Mouse (Mus musculus) kidney, postnatal 36 days (tissue): ENCODE measurements around the gene Hrc.
"Not testable (repeated sequence)": the region's sequence is repeated elsewhere in the genome, so short reads cannot be mapped to it uniquely, and the experiment has no call there.

Experiments used
- DNase-seq, 2 experiments: peaks; one replicate each; pipeline ENCODE4 v3.0.0; 2021 to 2022; ENCODE audit warnings: mixed read lengths in 2 of 2

The Hrc gene

DNA sequence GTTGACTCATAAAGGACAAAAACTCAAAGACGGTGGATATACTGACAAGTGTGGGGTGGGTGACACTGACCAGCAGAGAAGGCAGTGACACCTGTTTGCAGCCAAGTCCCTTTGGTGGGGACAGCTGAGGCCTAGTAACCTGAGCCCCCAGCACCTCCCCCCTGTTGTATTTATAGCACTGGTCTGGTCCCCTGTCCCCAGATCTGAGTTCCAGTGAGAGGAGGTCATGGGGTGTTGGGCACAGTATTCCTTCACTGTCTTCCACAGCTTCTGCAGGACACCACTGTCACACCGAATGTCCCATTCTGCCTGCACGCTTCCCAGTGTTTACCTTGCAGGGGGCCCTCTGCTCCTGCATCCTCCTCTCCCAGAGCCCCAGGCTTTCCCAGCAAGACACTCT, 485 bp upstream of the Hrc start:
- DNase-seq: no peak

DNA sequence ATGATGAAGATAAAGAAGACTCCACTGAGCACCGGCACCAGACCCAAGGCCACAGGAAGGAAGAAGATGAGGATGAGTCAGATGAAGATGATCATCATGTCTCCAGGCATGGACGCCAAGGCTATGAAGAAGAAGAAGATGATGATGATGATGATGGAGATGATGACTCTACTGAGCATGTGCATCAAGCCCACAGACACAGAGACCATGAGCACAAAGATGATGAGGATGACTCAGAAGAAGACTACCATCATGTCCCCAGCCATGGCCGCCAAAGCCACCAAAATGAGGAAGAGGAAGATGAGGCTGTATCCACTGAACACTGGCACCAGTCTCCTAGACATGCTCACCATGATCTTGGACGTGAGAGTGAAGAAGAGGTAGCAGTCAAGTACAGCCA, 1.2 kb downstream of the Hrc start:
- no peak for DNase-seq

DNA sequence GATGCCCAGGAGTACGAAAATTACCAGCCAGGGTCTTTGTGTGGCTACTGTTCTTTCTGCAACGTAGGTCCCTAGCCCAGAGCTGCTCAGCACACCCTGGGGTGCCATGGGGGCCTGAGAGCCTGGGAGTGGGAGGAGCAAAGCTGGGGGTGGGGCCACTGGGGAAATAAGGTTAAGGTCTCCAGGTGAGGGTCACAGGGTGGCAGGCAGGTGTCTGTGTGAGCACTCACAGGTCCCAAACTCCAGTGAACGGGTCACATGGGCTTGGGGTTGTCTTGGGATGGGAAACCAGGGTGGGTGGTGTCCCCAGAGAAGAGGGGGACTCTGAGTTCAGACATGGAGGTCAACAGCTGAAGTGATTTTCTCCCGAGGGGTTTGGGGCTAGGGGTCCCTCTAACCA, 2.4 kb downstream of the Hrc start:
- no peak for DNase-seq

DNA sequence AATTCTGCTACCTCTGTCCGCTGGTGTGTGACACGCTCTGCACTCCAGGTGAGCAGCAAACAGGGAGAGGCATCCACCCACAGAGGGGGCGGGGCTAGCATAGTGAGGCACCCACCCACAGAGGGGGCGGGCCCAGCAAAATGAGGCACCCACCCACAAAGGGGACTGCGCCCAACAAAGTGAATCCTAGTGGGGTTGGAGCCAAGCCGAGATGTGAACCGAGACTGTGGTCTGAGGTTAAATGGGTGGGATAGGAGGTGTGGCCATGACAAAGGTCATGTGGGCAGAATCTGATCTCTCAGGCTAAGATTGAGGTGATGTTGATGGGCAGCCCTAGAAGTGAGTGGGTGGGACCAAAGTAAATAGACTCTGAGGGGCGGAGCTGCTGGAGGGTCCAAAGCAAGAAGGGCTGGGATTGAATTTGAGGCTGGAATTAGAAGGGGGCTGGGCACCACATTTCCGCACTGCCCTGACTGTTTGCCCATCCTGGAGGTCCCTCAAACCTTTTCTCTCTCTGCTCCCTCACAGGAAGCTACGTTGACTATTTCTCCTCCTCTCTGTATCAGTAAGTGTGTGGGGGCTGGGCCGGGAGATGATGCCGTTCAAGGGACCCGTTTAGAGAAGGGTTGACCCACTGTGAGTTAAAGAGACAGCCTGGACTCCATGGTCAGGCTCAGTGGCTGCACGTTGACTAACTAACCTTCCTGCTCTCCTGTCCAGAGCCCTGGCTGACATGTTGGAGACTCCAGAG, 3.2 kb downstream of the Hrc start:
- peak; percentile 37 to 67 for DNase-seq

DNA sequence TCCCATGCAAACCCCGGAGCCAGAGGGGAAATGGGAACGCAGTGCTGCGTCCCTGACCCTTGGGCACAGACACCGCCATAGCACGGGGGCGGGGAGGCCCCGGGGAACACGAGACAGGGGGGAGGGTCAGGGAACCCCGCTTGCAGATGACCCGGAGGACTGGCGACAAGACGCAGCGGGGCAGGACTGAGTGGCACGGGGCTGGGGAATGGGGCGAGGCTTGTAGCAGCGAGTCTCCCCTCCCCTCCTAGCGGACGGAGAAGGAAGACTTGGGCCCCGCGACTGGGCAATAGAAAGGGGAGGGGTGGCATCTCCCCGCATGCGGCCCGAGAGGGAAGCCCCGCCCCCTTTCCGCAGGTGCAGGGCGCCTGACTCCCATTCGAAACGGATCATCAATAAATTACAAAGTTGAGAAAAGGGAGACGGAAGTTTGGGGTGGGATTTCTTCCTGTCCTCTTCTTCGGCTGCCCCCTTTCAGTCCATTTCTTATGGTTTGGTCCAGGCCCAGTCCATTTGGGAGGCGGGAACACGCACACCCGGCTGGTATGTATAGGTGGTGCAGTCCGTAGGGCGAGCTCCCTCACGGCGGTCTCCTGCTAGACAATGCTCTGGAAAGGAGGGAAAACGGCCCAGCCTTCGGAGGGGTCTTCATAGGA, 4.4 kb downstream of the Hrc start:
- peak; percentile 49 to 67 for DNase-seq

DNA sequence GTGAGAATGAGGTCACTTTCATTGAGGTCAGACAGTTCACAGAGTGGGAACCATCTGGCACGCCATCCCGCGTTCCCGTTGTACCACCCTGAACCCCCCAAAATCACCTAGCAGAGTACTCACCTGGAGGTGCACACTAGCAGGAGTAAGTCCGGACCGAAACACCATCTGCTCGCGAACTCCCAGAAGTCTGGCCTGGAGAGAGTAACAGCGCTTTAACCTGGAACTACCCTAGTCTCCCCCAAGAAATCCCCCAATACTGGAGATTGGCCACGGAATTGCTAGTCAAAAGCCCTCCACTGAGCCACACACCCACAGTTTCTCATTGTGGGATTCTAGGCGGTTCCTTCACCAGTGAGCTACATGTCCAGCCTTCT, 5.0 kb downstream of the Hrc start:
- no peak for DNase-seq

DNA sequence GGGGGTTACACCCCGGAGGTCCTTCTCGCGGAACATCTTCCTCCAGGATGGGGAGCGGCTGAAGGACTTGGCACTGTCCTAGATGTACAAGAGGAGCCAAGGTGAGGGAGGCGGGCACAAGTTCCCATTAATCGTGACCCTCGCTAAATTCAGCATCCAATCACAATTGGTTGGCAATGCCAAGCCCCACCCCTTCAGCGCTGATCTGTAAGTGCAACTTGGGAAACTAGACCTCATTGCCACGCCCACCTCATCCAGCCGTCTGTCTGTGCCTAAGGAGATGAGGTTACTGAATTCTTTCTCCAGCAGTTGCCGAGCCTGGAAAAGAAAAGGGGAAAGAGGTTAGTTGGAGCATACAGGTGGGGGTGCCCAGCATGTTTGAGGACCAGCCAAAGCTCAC, 5.6 kb downstream of the Hrc start:
- DNase-seq: peak; percentile 43 to 62

DNA sequence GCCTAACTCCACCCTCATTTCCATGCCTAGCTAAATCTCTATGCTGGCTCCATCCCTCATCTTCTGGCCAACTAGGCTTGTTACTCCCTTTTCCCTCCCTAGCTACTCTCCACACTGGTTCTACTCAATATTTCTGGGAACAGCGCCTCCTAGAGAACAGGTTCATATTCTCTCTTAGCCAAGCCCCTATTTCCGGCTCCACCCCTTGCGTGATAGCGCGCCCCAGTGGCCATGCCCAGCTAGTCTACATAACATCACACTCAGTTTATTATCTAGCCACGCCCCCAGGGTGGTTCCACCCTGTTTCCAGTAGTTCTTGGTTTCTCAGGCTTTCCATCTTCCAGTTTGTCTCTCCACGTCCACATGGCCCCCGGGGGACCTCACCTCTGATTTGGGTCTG, 6.2 kb downstream of the Hrc start:
- DNase-seq: peak; percentile 67 to 85

DNA sequence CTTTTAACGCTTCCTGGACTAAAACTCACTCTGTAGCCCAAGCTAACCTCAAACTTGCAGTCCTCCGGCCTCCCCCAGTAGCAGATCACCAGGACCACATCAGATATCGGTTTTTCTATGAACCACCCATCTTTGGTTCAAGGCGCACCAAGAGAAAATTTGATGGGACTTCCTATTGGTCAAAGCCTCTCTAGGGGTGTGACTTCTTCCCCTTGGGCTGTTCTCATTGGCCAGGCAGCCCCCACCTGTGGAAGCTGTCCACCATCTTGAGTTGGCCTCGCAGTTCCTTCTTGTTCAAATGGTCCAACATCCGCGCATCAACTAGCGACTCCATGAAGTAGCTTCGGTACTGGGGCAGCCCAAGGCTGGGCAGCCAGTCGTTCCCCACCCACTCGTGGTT, 7.0 kb downstream of the Hrc start:
- DNase-seq: no peak

DNA sequence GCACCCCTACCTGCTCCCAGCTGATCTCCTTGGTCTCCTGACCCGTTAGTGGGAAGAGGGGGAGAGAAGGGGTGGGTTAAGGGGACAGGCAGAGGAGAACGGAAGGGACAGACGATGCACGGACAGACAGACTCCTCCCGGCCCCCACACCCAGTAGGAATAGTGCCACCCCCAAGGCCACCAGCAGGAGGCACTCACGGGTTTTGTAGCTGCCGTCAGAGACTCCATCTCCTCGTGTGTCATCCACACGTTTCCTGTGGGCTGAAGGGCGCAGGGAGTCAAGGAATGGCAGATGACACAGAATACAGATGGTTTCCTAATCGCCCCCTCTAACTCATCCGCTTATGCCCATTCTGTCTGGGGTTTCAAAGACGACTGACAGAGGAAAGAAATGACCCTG, 8.5 kb downstream of the Hrc start:
- DNase-seq: no peak

DNA sequence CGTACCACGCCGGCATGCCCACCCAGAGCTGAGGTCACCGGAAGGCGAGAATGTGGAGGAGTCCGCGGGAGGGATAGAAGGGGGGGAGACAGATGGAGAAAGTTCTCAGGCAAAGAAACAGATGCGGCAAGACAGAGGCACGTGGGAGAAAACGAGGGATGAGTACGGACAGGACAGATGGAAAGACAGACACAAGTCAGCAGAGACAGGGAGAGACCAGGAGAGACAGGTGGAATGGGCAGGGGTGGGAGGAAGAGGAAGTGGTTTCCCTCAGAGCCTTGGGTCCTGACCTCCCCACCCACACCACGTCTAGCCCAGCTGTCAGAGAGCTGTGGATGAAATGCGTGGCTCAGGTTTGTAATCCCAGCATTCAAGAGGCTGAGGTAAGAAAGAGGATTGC, 11.8 kb downstream of the Hrc start:
- DNase-seq: no peak

DNA sequence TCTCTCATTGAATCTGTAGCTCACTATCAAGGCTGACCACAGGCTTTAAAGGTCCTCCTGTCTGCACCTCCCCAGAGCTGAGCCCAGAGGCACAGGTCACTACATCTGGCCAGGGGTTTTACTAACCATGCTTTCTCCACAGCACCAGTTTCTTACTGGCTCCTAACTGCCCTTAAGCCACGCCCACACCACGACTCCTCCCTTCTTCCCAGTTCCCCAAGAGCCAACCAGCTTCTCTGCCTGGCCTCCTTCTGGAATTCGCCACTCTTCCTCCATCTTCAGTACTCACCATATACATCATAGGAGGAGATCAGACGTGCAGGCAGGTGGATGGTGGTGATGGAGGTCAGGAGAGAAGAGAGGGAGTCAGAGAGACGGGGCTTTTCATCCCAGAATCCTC, 18.0 kb downstream of the Hrc start:
- DNase-seq: no peak

DNA sequence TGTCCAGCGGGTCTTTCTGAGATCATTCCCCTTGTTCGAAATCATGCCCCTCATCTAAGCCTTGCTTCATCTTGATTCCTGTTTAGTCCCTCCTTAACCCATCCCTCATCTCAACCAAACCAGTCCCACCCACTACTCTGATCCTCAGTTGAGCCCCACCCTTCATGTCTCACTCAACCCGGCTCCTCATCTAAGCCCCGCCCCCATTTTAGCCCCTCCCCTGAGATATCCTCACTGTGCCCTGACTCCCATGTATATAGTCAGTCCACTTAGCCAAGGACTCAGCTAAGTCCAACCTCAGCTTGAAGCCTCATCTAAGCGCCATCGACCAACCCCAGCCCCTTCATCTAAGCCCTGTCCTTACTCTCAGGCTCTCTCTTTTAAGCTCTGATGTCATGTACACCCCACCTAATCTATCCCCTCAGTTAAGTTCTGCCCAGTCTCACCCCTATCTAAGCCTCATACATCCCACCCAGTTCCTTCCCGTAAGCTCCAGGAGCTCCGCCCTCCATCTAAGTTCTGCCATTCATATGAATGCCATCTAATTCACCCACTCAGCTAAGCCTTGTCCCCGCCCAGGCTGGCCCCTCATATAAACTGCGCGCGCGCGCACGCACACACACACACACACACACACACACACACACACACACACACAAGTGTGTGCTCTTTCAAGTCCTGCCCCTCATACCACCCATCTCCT, 20.4 kb downstream of the Hrc start:
- no peak for DNase-seq

DNA sequence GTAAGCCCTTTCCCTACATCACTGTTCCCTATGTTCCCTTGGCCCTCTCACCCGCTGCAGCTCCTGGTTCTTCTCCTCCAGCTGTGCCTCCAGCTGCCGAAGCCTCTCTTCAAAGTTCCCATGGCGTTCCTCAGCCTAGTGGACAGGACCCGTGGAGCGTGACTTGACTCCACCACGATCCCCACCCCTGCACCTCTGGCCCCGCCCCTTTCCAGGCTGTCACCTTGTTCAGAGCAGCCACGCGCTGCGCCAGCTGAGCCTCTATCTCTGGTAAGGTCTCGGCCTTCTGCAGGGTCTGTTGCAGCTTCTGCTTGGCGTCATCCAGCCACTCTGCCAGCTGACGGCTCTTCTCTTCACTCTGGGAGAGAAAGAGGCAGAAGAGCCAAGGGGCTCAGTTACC, 21.0 kb downstream of the Hrc start:
- peak in 1 of 2 experiments; percentile 43 for DNase-seq

DNA sequence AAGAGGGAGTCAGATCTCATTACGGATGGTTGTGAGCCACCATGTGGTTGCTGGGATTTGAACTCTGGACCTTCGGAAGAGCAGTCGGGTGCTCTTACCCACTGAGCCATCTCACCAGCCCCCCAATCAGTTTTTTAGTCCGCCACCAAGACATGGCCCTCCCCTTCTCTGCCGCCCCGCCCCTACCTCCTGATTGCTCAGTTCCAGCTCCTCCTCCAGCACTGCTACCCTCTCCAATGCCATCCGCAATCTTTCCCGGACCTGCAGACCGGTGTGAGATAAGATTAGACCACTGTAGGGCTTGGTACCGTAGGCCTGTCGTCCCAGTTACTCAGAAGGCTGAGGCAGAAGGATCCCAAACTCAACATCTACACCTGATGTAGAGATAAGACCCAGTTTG, 24.0 kb downstream of the Hrc start:
- not testable (repeated sequence) for DNase-seq

DNA sequence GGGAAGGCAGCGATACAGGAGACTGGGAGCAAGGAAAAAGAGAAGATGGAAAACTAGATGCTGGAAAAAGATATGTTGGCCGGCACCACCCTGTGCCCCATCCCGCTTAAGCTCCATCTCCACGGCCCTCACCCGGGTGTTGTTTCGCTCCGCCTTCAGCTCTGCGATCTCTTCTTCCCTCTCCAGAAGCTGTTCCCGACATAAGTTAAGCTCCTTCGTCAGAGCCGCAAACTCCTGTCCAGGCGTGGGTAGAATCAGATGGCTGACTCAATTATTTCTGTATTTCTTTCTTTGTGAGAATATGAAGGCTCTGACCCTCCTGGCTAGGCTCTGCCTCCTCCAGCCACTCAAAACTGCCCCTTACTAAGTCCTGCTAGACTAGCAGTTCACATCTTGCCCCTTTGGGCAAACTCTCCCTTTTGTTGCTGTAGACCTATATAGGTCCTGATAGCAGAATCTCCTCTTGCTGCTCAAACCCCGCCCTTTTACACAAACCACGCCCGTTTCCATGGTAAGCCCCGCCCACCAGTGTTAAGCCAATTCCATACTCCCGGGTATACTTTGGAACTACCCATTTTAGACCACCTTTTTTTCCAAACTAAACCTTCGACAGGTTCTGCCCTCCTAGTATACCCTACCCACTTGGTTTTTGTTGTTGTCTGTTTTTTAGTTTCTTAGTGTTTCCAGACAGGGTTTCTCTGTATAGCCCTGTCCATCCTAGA, 25.5 kb downstream of the Hrc start:
- no peak for DNase-seq

DNA sequence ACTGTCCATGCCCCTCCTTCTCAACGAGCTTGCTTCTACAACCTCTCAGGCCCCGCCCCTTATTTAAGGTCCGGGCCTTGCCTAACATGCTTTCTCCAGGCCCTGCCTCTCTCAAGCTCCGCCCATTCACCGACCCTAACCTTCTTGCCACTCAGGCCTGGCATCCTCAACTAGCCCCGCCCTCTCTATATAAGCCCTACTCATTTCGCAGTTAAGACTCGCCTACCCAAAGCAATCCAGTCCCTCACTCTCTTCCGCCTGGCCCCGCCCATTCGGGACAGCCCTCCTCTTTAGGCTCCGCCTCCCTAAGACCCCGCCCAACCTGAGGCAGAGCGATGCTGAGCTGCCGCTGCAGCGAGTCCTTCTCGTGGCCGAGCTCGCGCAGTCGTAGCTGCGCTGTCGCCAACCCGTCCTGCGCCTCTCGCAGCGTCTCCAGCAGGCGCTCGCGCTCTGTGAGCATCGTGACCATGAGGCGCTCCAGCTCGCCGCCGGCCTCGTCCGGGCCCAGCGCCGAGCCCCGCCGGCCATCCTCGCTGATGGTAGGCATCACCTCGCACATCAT, 26.2 kb downstream of the Hrc start:
- peak; percentile 59 to 76 for DNase-seq

DNA sequence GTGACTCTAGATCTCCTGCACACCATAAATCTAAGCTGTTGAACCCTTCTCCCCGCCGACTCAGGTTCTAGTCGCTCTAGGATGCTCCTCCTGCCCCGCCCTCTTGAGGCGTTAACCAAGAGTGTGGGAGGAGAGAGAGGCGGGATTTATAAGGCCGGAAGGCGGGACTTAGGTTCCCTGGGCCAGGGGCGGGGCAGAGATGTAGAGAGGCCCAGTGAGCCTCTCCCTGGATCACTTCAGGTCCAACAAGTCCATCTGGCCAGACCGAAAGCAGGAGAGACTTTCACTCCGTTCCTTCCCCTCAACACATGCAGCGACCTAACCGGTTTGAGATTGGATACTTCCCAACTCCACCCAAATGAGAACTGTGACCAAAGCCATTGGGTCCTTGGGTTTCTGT, 27.7 kb downstream of the Hrc start:
- DNase-seq: peak; percentile 26 to 58

DNA sequence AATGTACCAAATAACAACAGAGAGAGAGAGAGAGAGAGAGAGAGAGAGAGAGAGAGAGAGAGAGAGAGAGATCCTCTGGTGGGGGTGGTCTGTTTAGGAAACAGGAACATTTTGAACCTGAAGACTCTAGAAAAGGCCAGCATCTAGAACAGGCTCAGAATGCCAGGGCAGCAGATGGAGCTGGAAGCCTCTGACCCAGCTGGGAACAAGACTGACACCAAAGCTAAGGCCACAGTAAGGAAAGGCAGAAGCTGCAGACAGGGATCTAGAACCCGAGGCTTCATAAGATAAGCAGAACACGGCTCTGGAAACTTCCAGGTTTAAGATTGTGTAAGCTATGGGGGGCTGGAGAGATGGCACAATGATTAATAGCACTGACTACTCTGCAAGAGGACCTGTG, 28.9 kb downstream of the Hrc start:
- DNase-seq: no peak

DNA sequence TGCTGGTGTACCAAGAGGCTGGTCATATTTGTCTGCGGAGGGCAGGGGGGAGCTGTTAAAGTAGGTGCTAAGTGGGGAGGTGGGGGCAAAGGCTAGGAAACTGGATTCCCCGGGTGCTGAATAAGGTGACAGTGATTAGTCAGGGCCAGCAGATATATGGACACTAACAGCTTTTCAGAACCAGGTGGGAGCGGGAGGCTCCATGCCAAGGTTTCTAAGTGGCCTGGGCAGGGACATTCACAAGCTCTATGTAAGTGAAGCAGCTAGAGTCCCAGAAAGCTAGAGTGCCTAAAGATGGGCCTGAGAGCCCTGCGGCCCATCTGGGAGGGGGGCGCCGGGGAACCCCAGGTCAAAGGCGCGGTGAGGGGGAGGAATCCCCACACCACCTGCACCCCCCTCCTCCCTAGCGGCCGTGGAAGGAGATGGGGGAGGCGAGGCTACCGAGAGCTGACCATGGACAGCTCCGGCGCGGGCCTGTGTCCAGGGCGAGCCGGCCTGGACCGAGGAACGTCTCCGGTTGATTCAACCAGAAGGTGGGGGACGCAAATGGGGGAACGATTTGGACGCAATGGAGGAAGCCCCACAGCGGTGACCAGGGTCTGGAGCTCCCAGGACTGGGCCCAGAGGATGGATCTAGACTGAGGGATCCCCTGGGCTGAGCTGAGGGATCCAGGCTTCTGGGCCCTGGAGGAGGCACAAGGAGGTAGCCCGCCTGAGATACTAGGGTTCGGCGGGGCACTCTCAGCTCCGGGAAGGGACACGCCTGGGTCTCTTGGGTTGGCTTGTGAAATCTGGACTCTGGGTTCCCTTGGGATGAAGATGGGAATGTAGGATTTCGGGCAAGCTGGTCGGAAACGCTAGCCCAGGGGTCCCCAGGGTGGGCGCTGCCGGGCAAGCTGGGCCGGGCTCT, 30.9 kb downstream of the Hrc start:
- DNase-seq: peak; percentile 33 to 81

DNA sequence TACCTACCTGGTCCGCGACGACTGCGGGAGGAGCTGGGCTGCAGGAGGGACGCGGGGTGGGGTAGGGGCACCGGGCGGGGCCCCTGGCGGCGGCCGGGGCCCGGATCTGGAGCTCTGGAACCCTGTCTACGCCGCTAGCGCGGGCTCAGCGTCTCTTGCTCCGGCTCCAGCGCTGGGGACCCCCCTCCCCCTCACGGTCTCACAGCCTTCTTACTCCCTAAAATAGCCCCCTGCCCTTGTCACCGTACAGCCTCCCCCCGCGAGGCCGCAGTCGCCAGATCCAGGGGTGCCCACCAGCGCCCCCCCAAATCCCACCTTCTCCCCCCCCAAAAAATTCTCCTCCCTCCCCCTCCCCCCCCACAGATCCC, 31.5 kb downstream of the Hrc start, which contains the start of gene Ppfia3:
Gene Ppfia3 (minus strand): TSS at position 368 of the 368 bp plus-strand sequence.
- DNase-seq: no peak
